Mouse (Mus musculus) adrenal gland (tissue): Measurements from ENCODE around the gene Retnlb.
"Not testable (repeated sequence)": the region's sequence is repeated elsewhere in the genome, so short reads cannot be mapped to it uniquely, and the experiment has no call there.

ENCODE experiments used
- intact Hi-C: fragments of 180-260 bp; cut with DNase I; formaldehyde crosslinking; loops from one replicate; pipeline ENCODE4 v1.15.1; 2025
- long read RNA-seq, 2 experiments: library from polyadenylated mRNA; unstranded; transcript quantifications; one replicate each; pipeline ENCODE4 v2.0.0; 2020; ENCODE audit warnings: borderline replicate concordance in 1 of 2; ENCODE audit not compliant: insufficient replicate concordance in 1 of 2

Retnlb gene
- long read RNA-seq, experiment 1, result 0 reads
- long read RNA-seq, experiment 2, result 0 reads

DNA sequence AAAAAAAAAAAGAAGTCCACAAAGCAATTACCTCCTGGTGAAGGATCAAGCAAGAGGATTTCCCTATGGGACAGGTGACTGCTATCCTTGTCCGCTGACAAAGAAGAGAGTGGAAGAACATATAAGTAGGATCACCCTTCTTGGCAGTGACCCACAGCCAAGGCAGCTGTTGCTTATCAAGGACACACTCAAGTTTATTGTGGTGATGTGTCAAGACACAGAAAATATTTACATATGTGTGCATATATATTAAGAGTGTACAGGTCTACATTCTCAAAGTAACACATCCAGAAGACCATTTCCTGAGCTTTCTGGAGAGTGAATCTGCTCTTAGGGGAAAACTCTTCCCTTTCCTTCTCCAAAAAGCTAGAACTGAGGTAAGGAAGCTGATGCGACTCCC is at the start of gene Retnlb:
TSS of gene Retnlb (plus strand) at position 162 of the 400 bp plus-strand sequence.
- intact Hi-C loops, result no loop called here

DNA sequence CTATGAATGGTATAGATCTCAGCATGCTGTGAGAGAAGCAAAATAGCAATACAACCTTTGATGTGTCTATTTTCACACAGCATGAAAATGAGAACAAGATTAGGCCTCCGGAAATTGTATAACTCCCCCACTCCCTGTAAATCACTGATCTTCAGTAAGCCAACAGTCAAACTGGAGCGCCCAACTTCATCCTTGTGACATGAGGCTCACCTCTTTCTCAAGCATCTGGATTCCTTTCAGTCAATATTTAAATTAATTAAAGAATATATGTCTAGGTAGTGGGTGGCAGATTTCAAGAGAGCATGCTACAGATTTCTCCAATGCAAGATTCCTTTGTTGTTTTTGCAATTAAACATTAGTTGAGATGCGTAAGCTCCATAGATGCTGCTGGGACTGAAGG is 47.5 kb upstream of the Retnlb start:
- intact Hi-C loops, result no loop called here

DNA sequence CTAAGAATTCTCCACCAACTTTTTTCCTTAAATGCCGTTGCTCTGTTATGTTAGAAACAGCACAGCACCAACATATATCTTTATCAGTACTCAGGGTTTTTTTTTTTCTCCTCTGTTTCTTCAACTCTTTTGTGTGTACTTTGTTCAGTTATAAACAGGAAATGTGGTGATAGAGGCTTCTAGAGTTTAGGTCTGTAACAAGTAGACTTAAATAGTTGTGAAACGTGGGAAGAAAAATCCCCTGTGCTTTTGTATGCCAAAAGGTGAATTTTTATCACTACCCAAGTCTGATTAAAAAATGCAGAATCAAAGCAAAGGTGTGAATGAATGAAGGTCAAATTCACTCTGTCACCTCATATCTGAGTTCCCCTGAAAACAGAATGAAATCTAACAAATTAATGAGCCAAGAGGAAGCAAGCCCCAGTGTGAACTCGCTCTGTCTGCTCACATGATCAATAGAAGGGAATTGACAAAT is 44.6 kb upstream of the Retnlb start, which contains the start of gene Trat1:
TSS of gene Trat1 (minus strand) at position 51 of the 475 bp plus-strand sequence.
- intact Hi-C loops, result no loop called here

DNA sequence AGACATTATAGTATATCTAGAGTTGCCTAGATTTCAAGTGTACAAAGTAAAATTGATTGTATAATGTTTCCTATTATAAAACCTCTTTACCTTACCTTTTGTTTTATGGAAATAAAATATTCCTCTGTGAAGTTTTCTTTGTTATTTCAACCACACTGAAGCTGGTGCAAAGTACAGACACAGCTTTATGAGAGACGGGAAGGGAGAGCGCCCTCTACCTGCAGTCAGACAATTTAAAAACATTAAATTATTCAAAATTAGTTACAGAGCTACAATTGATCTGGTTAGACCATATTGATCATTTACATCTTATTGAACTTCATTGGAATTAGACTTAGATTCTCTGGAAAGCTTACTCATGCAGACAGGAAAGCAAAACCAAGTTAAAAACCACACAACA is 39.4 kb upstream of the Retnlb start:
- intact Hi-C loops, result no loop called here

DNA sequence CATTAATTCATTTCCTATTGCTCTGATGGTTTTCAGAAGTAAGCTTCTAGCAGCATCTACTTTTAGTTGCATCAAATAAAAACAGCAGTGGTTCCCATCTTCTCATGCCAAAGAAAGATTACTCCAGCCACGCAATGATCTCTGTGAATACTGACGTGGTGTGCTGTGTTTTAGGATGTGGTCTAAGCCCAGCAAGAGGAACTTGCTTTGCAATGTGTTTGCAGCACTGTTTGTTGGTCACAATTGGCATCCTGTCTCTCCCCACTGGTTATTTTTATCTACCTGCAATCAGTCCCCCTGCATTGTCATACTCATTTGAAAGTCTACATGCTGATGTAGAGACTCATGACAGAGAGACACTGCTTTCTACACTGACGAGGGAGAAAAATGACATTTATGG is 30.4 kb upstream of the Retnlb start:
- intact Hi-C loops, result no loop called here

DNA sequence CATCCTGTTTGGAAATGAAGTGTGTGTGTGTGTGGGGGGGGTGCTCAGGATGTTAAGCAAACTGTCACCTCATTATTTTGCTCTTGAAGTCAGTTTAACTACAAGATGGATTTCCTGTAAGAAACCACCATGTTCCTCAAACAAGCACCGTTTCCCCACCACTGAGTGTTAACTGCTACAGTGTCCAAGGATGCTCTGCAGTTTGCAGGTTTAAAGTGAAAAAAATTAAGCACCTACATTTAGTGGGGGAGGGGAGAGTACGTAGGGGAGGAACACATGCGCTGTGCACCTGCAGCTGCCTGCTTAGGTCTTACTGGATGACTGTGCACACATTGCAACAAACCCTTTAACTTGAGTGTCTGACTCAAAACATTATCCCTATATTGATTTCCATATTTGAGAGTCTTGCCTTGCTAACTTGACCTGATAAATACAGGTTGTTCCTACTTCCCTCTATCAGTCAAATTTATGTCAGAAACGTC is 27.9 kb upstream of the Retnlb start:
- intact Hi-C loops, result no loop called here

DNA sequence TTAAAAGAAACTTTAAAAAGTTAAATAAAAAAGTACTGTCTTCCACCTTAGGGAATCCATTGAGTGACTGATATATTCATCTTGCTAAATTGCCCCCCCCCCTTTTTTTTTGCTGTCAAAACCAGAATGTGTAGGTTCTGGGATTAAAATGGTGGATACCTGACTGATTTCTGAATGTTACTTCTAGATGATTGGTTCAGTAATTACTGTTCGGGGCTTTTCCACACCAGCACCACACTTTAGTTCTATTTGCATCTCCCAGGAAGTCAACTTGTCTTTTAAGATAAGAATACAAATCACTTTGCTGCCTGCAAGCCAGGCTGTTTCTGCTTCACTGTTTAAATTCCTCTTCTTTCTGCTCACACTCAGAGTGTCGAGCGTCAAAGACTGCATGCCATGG is 18.4 kb upstream of the Retnlb start:
- intact Hi-C loops, result no loop called here

DNA sequence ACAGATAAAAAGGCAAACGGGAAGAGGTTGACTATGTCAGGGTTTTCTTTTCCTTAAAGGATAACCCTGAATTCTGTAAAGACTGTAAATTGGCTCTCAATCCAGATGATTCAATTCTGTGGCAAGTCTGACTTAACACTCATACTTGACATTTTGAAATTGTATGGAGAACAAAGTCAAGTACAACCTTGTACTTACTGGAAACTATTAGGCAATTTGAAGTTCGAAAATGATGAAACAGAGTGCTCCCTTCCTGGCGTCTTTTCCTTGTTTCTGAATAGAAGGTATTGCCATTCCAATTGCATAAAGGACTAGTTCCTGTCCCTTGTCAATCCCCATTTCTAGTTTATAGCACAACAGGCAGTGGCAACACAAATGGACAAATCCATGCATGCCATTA is 17.2 kb upstream of the Retnlb start:
- intact Hi-C loops, result no loop called here

DNA sequence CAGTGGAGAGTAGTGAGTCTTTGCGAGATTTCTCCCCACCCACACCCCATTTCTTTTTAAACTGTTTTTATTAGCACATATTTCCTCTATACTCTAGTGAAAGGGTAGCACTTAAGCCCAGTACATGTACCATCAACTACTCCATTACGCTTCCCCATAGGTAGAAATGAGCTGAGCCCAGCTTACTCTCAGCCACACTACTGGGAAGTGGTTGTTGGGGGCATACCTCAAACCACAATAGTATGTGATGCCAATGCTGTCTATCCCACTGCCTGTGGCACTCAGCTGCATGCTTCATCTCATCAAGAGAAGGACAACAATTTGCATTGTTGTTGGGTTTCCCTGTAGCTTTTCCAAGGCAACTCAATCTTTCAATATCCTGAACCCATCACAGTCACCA is 15.8 kb upstream of the Retnlb start:
- intact Hi-C loops, result no loop called here

DNA sequence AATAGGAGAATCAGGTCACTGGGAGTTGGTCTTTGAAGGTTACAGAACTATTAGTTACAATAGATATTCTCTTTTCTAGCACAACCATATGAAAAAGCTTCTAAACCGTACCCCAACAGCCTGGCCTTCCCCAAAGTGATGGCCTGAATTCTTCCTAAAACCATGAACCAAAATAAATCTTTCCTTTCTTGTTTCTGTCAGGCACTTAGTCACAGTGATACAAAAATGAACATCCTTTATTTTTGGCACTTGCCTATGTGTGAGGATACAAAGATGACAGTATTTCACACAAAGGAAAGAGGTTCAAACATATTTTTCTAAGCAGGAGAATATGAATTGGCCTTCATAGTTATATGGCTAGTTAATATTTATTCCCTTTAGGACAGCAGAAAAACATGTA is 11.2 kb upstream of the Retnlb start:
- intact Hi-C loops, result no loop called here

DNA sequence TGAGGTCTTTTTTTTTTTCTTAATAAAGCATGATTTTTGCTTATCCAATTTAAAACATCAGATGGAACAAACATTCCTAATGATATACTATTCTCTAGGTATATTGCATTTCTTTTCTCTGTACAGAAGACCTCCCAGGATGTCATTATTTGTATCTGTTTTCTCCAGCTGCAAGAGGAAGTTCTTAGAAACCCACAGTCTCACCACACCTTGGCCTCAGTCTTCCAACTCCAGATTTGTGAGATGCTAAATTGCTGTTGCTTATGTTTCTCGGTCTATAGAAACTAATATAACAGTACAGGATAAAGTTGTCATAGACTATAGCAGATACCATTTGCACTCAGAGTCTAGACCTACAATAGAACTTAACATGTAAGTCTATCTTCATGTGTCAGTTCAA is 10.1 kb upstream of the Retnlb start:
- intact Hi-C loops, result no loop called here

DNA sequence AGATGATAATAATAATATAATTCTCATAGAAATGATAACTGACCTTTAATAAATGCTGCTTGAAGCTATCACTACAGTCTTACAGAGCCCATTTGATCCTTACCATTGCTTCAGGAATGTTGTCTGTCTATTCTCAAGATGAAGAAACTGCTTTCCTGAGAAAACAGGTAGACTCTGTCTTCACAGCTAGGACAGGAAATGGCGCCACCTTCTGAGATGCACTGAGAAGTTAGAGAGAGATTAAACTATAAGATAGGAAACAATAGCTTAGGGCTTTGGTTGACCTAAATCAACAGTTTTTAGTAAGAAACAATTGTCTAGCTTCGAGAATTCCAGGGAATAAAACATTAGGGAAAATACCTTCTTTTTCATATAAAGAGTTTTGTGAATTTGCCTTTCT is 7.3 kb upstream of the Retnlb start:
- intact Hi-C loops, result no loop called here

DNA sequence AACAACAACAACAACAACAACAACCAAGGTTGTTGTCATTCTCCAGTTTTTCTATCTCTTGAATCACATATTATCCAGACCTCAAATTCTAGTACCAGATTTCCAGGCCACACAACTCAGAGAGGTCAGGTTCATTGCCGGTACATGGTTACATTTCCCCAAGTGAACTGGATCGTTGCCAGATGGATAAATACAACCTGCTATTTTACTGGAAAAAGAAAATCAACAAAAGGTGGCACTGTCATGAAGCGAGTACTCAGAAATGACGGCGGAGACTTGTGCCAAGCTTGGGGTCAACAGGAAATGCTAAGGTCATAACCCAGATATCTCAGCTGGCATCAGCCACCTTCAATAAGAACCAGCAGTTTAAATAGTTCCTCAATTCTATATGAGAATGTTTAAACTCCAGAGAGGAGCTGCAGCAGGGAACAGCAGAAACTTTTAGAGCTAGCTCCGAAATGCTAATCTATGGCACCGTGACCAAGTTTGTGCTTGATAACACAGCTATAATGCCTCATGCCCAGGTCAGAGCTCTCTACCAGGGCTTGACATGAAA is 4.7 kb upstream of the Retnlb start:
- intact Hi-C loops, result no loop called here

DNA sequence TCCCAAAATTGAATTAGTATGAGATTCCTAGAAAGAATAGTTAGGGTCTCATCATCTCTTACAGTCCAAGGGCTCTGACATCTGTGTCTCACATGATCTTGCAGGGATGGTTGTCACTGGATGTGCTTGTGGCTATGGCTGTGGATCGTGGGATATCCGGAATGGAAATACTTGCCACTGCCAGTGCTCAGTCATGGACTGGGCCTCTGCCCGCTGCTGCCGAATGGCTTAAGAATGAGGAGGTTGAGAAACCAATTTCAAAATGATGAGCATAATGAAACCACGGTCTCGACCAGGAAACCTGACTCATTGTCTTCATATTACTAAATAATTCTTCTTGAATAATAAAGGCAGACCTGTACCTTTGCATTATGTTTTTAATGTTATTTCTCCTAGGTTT is 1.9 kb downstream of the Retnlb start:
- intact Hi-C loops, result no loop called here

DNA sequence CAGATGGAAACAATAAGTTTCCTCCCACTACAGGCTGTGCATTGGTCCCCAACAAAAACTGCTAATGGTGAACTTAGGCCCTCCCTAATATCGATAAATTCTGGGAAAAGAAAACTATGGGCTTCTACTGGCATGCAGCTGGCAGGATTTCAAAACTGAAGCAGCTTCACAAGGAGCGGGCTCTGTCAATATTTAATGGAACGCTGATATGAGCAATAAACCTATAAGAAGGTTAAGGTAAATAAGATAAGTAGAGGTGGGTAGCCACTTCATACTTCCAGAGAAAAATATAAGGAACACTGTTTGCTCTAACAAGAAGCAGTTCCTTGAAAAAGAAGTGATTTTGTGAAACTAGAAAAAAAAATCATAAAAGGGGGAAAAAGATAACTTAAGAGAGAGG is 9.8 kb downstream of the Retnlb start:
- intact Hi-C loops, result no loop called here

DNA sequence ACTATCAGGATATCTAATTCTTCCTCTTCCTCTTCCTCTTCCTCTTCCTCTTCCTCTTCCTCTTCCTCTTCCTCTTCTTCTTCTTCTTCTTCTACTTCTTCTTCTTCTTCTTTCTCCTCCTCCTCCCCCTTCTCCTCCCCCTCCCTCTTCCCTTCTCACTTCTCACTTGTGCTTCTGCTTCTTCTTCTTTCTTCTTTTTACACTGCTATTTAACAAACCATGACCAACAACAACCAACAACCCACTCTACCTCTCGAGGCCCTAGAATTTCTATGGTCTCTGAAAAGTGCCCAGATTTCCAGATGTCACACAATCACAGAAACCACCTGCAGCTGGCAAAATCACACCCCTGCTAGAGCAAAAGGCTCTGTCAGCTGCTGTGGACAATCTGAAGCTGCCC is 11.0 kb downstream of the Retnlb start:
- intact Hi-C loops, result no loop called here

DNA sequence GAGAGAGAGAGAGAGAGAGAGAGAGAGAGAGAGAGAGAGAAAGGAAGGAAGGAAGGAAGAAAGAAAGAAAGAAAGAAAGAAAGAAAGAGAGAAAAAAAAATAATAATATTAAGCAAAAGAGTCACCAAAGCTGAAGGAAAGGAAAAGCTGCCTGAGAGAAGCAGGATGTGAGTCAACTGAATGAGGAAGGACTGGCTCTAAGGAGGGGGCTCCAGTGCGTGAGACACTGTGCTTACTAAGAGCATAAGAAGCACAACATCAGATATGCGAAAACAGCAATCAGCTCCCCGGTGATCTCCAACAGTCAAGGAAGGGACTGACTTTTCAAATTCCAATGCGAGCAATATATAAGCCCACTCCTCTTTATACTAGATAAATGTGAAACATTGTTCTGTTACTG is 12.4 kb downstream of the Retnlb start:
- intact Hi-C loops, result no loop called here

DNA sequence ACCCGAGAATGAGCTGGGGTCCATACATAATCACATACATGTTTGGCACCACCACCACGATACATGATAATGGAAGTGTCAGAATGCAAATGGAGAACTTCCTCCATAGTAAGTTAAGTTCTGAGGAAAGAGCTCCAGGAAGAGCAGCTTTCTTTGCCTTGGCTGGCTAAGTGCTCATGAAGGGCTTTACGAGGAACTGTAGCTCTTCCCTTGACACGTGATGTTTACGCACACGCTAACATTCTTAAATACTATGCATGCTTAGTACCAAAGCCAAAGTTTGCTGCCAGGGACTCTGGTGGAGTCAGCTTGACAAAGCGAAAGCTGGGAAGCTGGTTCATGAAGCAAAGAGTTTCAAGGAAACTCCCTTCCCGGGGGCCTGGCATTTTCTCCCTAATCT is 15.4 kb downstream of the Retnlb start:
- intact Hi-C loops, result no loop called here

DNA sequence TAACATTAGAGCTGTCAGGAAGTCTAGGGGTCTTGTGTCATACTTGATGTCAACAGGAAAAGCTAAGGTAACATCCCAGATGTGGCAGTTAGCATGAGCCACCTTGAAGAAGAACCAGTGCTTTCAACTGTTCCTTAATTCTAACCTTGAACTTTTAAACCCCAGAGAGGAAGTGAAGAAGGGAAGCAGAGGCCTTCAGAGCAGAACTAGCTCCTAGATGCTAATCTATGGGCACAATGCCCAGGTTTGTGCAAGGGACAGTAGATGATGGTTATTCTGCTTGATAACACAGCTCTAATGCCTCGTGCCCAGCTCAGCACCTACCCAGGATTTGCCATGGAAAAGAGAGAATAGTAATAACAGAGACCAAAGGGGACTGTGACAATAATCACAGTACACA is 17.0 kb downstream of the Retnlb start:
- intact Hi-C loops, result not testable (repeated sequence)

DNA sequence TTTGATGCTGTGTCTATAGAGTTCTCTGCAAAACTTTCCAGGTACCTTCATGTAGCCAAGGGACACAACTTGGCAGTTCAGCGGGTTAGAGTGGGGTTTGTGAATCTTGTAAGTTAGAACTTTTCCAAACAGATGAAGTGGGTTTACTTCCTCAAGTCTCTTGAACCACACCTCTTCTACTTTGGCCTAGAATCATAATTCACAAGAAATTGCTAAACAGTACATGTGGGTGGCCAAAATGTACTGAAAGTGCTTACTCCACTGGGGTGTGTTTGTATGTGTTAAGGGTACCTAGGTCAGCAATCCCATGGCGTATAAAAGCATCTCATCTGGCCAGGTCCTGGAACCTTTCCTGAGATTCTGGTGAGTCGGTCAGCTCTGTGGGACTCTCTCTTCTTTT is 25.6 kb downstream of the Retnlb start, which contains the start of gene Retnla:
TSS of gene Retnla (plus strand) at position 286 of the 400 bp plus-strand sequence.
- intact Hi-C loops, result no loop called here

DNA sequence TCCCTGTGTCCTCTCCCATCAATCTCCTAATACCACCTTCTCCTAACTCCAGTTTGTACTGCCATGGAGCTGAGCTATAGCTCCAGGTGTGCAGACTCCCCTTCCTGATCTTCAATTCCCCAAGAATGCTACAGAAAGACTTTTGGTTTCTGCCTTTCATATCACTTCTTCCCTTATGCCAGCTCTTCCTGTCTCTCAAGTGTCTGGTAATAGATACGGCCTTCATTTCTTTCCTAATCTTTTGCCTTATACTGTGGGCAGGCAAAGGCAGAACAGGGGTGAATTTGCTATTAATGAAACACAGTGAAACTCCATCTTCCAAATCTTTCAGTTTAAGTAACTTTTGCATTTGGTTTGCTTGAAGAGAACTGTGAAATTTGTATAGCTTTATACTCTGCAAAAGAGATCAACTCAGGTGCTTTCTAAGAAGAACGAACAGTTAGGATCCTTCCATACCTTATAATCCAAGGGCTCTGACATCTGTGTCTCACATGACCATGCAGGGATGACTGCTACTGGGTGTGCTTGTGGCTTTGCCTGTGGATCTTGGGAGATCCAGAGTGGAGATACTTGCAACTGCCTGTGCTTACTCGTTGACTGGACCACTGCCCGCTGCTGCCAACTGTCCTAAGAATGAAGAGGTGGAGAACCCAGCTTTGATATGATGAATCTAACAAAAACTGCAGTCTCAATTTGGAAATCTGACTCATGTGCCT is 27.2 kb downstream of the Retnlb start:
- intact Hi-C loops, result no loop called here

DNA sequence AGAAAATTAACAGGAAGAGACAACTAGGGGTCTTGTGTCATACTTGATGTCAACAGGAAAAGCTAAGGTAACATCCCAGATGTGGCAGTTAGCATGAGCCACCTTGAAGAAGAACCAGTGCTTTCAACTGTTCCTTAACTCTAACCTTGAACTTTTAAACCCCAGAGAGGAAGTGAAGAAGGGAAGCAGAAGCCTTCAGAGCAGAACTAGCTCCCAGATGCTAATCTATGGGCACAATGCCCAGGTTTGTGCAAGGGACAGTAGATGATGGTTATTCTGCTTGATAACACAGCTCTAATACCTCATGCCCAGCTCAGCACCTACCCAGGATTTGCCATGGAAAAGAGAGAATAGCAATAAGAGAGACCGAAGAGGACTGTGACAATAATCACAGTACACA is 48.3 kb downstream of the Retnlb start:
- intact Hi-C loops, result not testable (repeated sequence)

DNA sequence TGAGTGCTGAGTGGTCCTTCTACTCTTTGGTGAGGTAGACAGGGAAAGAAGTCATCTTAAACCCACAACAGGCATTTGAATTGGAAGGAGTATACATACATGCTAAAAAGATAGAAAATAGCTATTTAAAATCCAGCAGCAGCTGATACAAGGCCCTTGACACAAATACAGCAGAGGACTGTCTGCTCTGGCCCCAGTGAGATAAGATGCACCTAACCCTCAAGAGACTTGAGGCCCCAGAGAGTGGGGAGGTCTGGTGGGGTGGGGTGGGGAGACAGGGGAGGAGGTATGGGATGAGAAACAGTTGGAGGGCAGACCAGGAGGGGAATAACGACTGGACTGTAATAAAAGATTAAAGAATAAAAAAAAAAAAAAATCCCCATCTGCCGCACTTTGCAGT is 51.0 kb downstream of the Retnlb start:
- intact Hi-C loops, result no loop called here
